8 mouse cellular contexts compared by ENCODE assay signal in genomic region chr1:74124991-74125552, GRCm38 (mm10). TPM values are rescaled to one million over a fixed set of nuclear protein-coding genes. Genes with fewer than 3 reads are reported as not detected.
DNase-seq lines count a peak whose midpoint lies in the region; ATAC-seq and TF ChIP-seq lines count a peak whose summit lies in the region.

Gene Rufy4, plus strand, starts transcription at chr1:74125541.

- H3K9ac ChIP-seq in hindbrain, postnatal 0 days (replicated peaks; ENCODE audit: low read length) = peak within 1 kb of the TSS; percentile 40

- ATAC-seq in hindbrain, postnatal 0 days = peak; percentile 70
- ATAC-seq in megakaryocyte, adult 5-6 weeks (ENCODE audit: poor library complexity, severe bottlenecking) = peak; percentile 90

- H3K36me3 ChIP-seq in hindbrain, postnatal 0 days (ENCODE audit: insufficient read depth, low read length) = no peaks in the 10 kb centered on the region

- 0 out of 2 replicates have a peak, but pooled peaks cover 12% of the 10 kb centered on the region for H3K4me1 ChIP-seq in hindbrain, postnatal 0 days (ENCODE audit: insufficient read depth, low read length)

- no peaks in the 10 kb centered on the region for H3K9me3 ChIP-seq in hindbrain, postnatal 0 days (ENCODE audit: low read length)

- intact Hi-C loops in gastrocnemius, adult 2 months (cut with DNase I) = loop anchor here (1.0 to 2.0 kb wide), 3 partner anchors 40 to 224 kb away; no protein-coding TSS in a partner anchor

- H3K4me2 ChIP-seq in hindbrain, postnatal 0 days (ENCODE audit: low read depth, low read length) = peak within 1 kb of the TSS; percentile 77

- WGBS in hindbrain, postnatal 0 days = 1% methylated on average over 12 of the region's 12 CpGs

- H3K27me3 ChIP-seq in hindbrain, postnatal 0 days (ENCODE audit: insufficient read depth, low read length) = 0 out of 2 replicates have a peak, but pooled peaks cover 16% of the 10 kb centered on the region

- DNase-seq in T-cell, adult 2 months (ENCODE audit: low spot score) = peak; percentile 83
- DNase-seq in cerebellum, postnatal 25 days = peak; percentile 63 to 71
- peak; percentile 71 for DNase-seq in gastrocnemius, adult 2 months
- DNase-seq in hindbrain, postnatal 0 days (ENCODE audit: low spot score) = peak; percentile 91
- DNase-seq in left cerebral cortex, adult 18-20 months (ENCODE audit: low spot score in 2 of 2) = peak; percentile 63 to 67
- DNase-seq in right cerebral cortex, adult 18-20 months = peak; percentile 63
- DNase-seq in urinary bladder, adult 2 months (ENCODE audit: low spot score) = peak; percentile 44

- TF ChIP-seq CTCF in gastrocnemius, adult 2 months (IDR thresholded peaks at IDR 0.05) = peak; percentile 81
- TF ChIP-seq CTCF in hindbrain, postnatal 0 days (IDR thresholded peaks at IDR 0.05; ENCODE audit: low read depth) = peak; percentile 90

- no peak within 1 kb of the TSS for H3K27ac ChIP-seq in gastrocnemius, adult 2 months
- H3K27ac ChIP-seq in hindbrain, postnatal 0 days = no peak within 1 kb of the TSS

- peak within 1 kb of the TSS; percentile 70 for H3K4me3 ChIP-seq in gastrocnemius, adult 2 months
- H3K4me3 ChIP-seq in hindbrain, postnatal 0 days (ENCODE audit: low read length) = peak within 1 kb of the TSS; percentile 41

RNA-seq across cellular contexts. Expression of gene Rufy4, which starts in this region (rescaled TPM):
- total RNA-seq in gastrocnemius, adult 2 months (2021) = under 1 TPM in 1 of 2 experiments, not detected in 1; 0.08 TPM
- not detected in 2 replicates for total RNA-seq in hindbrain, postnatal 0 days (2014; rRNA removed)
- polyA plus RNA-seq in hindbrain, postnatal 0 days (2015; fragmentation: Nextera tagmentation; extraction: Ambion mirVana) = 0.08 and 0.10 TPM in 2 replicates
- total RNA-seq in left cerebral cortex, adult 18-20 months (2021) = not detected
- 0.25 and 0.38 TPM in 2 replicates for total RNA-seq in megakaryocyte, adult 5-6 weeks (2015)
- total RNA-seq in megakaryocyte, adult 5-6 weeks (2017) = 1.1 and 2.5 TPM in 2 replicates
- polyA plus RNA-seq in urinary bladder, adult 2 months (2012; rRNA removed) = 1.2 TPM in 2 replicates

Comparison
In these comparisons a context has a peak if more than half of its experiments do, and no peak if none do; other contexts are left out.
1. Peak in DNase-seq and H3K4me3 ChIP-seq in gastrocnemius, adult 2 months; RNA of the gene not detected or under 1 TPM.
2. Peak in DNase-seq, ATAC-seq, H3K4me3 ChIP-seq, H3K9ac ChIP-seq and H3K4me2 ChIP-seq in hindbrain, postnatal 0 days; RNA of the gene not detected or under 1 TPM.
3. Peak in DNase-seq in left cerebral cortex, adult 18-20 months; RNA of the gene not detected or under 1 TPM.